Mouse (Mus musculus): ENCODE measurements at regions not wholly inside any gene's neighbourhood (a gene's known extent, or its start where the extent isn't known, plus 50 kb on each side); places are given as distances from the start of the nearest gene placed in this dataset.

GRCm38 (mm10) chr14:68361481-68361880 lies 932.6 kb downstream of the Synb start:
- no peak for ATAC-seq

GRCm38 (mm10) chr14:68356396-68356795 lies 937.7 kb downstream of the Synb start:
- WGBS: 69% methylated on average over 7 of the region's 7 CpGs
- H3K27ac ChIP-seq (ENCODE audit: low read length): no peak overlapping the region

More at GRCm38 (mm10) chr14:68361481-68361880, 932.6 kb downstream of the Synb start:
- H3K9ac ChIP-seq (ENCODE audit: low read depth, low read length): no peak overlapping the region
- H3K27me3 ChIP-seq (replicated peaks; ENCODE audit: control insufficient read depth, insufficient read depth, low read length): no peaks in the 10 kb centered on the region
- H3K4me2 ChIP-seq (ENCODE audit: low read depth, low read length): no peak overlapping the region
- WGBS: 60% methylated on average over 6 of the region's 6 CpGs
- no peaks in the 10 kb centered on the region for H3K4me1 ChIP-seq (ENCODE audit: control insufficient read depth, insufficient read depth, low read length)
- no peaks in the 10 kb centered on the region for H3K9me3 ChIP-seq (ENCODE audit: control insufficient read depth, low read length)
- no peak overlapping the region for H3K27ac ChIP-seq (ENCODE audit: low read length)
- H3K4me3 ChIP-seq (ENCODE audit: low read length): no peak overlapping the region
- no peaks in the 10 kb centered on the region for H3K36me3 ChIP-seq (ENCODE audit: control insufficient read depth, insufficient read depth, low read length)

GRCm38 (mm10) chr14:68355462-68355905 lies 938.6 kb downstream of the Synb start:
- Histone ChIP-seq H3K4me3 (ENCODE audit: low read length) (no peak overlapping the region), H3K4me1 (ENCODE audit: control insufficient read depth, insufficient read depth, low read length) (no peaks in the 10 kb centered on the region), H3K36me3 (ENCODE audit: control insufficient read depth, insufficient read depth, low read length) (no peaks in the 10 kb centered on the region), H3K9me3 (ENCODE audit: control insufficient read depth, low read length) (no peaks in the 10 kb centered on the region), H3K27ac (ENCODE audit: low read length) (no peak overlapping the region), H3K4me2 (ENCODE audit: low read depth, low read length) (no peak overlapping the region), H3K9ac (ENCODE audit: low read depth, low read length) (no peak overlapping the region), H3K27me3 (replicated peaks; ENCODE audit: control insufficient read depth, insufficient read depth, low read length) (no peaks in the 10 kb centered on the region)
- 75% methylated on average over 8 of the region's 8 CpGs for WGBS
- no peak for ATAC-seq

More at GRCm38 (mm10) chr14:68356396-68356795, 937.7 kb downstream of the Synb start:
- no peak overlapping the region for H3K4me2 ChIP-seq (ENCODE audit: low read depth, low read length)
- no peak overlapping the region for H3K9ac ChIP-seq (ENCODE audit: low read depth, low read length)
- H3K9me3 ChIP-seq (ENCODE audit: control insufficient read depth, low read length): no peaks in the 10 kb centered on the region
- H3K36me3 ChIP-seq (ENCODE audit: control insufficient read depth, insufficient read depth, low read length): no peaks in the 10 kb centered on the region
- no peak for ATAC-seq
- H3K4me3 ChIP-seq (ENCODE audit: low read length): no peak overlapping the region
- no peaks in the 10 kb centered on the region for H3K4me1 ChIP-seq (ENCODE audit: control insufficient read depth, insufficient read depth, low read length)
- H3K27me3 ChIP-seq (replicated peaks; ENCODE audit: control insufficient read depth, insufficient read depth, low read length): no peaks in the 10 kb centered on the region

- Histone ChIP-seq H3K4me2 (ENCODE audit: low read depth, low read length) (no peak overlapping the region), H3K9ac (ENCODE audit: low read depth, low read length) (no peak overlapping the region), H3K4me1 (ENCODE audit: control insufficient read depth, insufficient read depth, low read length) (no peaks in the 10 kb centered on the region), H3K27ac (ENCODE audit: low read length) (no peak overlapping the region), H3K36me3 (ENCODE audit: control insufficient read depth, insufficient read depth, low read length) (no peaks in the 10 kb centered on the region), H3K27me3 (replicated peaks; ENCODE audit: control insufficient read depth, insufficient read depth, low read length) (no peaks in the 10 kb centered on the region), H3K9me3 (ENCODE audit: control insufficient read depth, low read length) (no peaks in the 10 kb centered on the region), H3K4me3 (ENCODE audit: low read length) (no peak overlapping the region)
- no peak for ATAC-seq
- WGBS: 68% methylated on average over 4 of the region's 4 CpGs
Measured at GRCm38 (mm10) chr14:68345527-68345926, 948.6 kb downstream of the Synb start.

- no peak for ATAC-seq
- no peak overlapping the region for H3K4me2 ChIP-seq (ENCODE audit: low read depth, low read length)
- WGBS: 61% methylated on average over 3 of the region's 3 CpGs
- H3K36me3 ChIP-seq (ENCODE audit: control insufficient read depth, insufficient read depth, low read length): no peaks in the 10 kb centered on the region
- no peak overlapping the region for H3K4me3 ChIP-seq (ENCODE audit: low read length)
- H3K27me3 ChIP-seq (replicated peaks; ENCODE audit: control insufficient read depth, insufficient read depth, low read length): no peaks in the 10 kb centered on the region
- no peaks in the 10 kb centered on the region for H3K9me3 ChIP-seq (ENCODE audit: control insufficient read depth, low read length)
- H3K9ac ChIP-seq (ENCODE audit: low read depth, low read length): no peak overlapping the region
- no peaks in the 10 kb centered on the region for H3K4me1 ChIP-seq (ENCODE audit: control insufficient read depth, insufficient read depth, low read length)
- no peak overlapping the region for H3K27ac ChIP-seq (ENCODE audit: low read length)
Measured at GRCm38 (mm10) chr14:68344715-68345114, 949.4 kb downstream of the Synb start.

GRCm38 (mm10) chr14:68338440-68338839 lies 955.7 kb downstream of the Synb start:
- H3K36me3 ChIP-seq (ENCODE audit: control insufficient read depth, insufficient read depth, low read length): no peaks in the 10 kb centered on the region
- H3K4me1 ChIP-seq (ENCODE audit: control insufficient read depth, insufficient read depth, low read length): no peaks in the 10 kb centered on the region
- no peak overlapping the region for H3K27ac ChIP-seq (ENCODE audit: low read length)
- 43% methylated on average over 5 of the region's 5 CpGs for WGBS
- H3K27me3 ChIP-seq (replicated peaks; ENCODE audit: control insufficient read depth, insufficient read depth, low read length): no peaks in the 10 kb centered on the region
- no peak overlapping the region for H3K4me2 ChIP-seq (ENCODE audit: low read depth, low read length)
- no peak overlapping the region for H3K9ac ChIP-seq (ENCODE audit: low read depth, low read length)
- ATAC-seq: peak; percentile 71
- no peaks in the 10 kb centered on the region for H3K9me3 ChIP-seq (ENCODE audit: control insufficient read depth, low read length)
- no peak overlapping the region for H3K4me3 ChIP-seq (ENCODE audit: low read length)

DNA sequence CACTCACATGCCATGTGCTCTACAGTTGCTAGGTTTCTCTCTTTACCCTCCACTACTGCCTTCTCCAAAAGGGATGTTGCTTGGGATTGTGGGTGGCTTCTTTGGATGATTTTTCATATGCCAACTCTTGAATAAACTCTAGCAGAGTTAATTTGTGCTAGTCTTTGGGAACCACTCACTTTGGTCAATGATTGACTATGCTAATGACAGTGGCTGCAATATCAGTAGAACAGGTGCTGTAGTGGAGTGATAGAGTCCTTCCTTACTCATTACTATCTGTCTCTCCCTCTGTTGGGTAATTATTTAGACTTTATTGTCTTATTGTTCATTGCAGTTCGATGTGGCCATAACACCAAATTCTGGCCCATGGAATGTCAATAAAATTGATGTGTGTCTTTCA lies 969.0 kb downstream of the Synb start:
- H3K4me3 ChIP-seq (ENCODE audit: low read length): no peak overlapping the region
- H3K4me1 ChIP-seq (ENCODE audit: control insufficient read depth, insufficient read depth, low read length): peaks cover 3% of the 10 kb centered on the region; the same call in 1 of the 2 replicates
- peak; percentile 64; the same call in 1 of the 2 replicates for ATAC-seq
- no peak overlapping the region for H3K9ac ChIP-seq (ENCODE audit: low read depth, low read length)
- WGBS: 57% methylated on average over 1 of the region's 1 CpGs
- no peaks in the 10 kb centered on the region for H3K9me3 ChIP-seq (ENCODE audit: control insufficient read depth, low read length)
- H3K27me3 ChIP-seq (replicated peaks; ENCODE audit: control insufficient read depth, insufficient read depth, low read length): no peaks in the 10 kb centered on the region
- no peaks in the 10 kb centered on the region for H3K36me3 ChIP-seq (ENCODE audit: control insufficient read depth, insufficient read depth, low read length)
- H3K27ac ChIP-seq (ENCODE audit: low read length): no peak overlapping the region
- no peak overlapping the region for H3K4me2 ChIP-seq (ENCODE audit: low read depth, low read length)

- peaks cover 3% of the 10 kb centered on the region; the same call in 1 of the 2 replicates for H3K4me1 ChIP-seq (ENCODE audit: control insufficient read depth, insufficient read depth, low read length)
- no peak overlapping the region for H3K4me2 ChIP-seq (ENCODE audit: low read depth, low read length)
- H3K4me3 ChIP-seq (ENCODE audit: low read length): no peak overlapping the region
- H3K9me3 ChIP-seq (ENCODE audit: control insufficient read depth, low read length): no peaks in the 10 kb centered on the region
- no peaks in the 10 kb centered on the region for H3K36me3 ChIP-seq (ENCODE audit: control insufficient read depth, insufficient read depth, low read length)
- H3K27ac ChIP-seq (ENCODE audit: low read length): no peak overlapping the region
- ATAC-seq: peak; percentile 77
- no peaks in the 10 kb centered on the region for H3K27me3 ChIP-seq (replicated peaks; ENCODE audit: control insufficient read depth, insufficient read depth, low read length)
- WGBS: 52% methylated on average over 6 of the region's 6 CpGs
- no peak overlapping the region for H3K9ac ChIP-seq (ENCODE audit: low read depth, low read length)
Measured at GRCm38 (mm10) chr14:68323008-68323407, 971.1 kb downstream of the Synb start.

DNA sequence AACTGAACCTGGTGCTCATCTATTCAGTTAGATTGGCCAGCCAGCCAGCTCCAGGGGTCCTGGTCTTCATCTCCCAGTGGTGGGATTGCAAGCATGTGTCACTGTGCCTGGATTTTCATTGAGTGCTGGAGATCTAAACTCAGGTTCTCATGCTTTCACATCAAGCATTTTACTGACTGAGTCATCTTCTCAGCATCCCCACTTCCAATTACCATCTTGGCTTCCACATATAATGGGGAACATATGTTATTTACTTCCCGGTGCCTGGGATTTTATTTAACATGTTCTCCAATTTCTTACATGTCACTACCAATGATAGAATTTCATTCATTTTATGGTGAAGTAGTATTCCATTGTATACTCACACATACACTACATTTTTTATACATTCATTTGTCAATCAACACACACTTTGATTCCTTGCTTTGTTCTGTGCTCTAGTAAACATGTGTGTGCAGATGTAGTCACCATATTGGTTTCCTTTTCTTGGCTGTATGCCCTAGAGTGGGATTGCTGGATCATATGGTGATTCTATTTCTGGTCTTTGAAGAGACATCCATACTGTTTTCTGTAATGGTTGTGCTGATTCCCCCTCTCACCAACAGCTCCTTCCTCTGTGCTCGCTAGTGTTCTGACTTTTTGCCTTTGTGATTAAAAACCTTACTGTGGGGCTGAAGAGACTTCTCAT lies 986.0 kb downstream of the Synb start:
- Histone ChIP-seq H3K4me2 (ENCODE audit: low read depth, low read length) (no peak overlapping the region), H3K9me3 (ENCODE audit: control insufficient read depth, low read length) (no peaks in the 10 kb centered on the region), H3K27ac (ENCODE audit: low read length) (no peak overlapping the region), H3K36me3 (ENCODE audit: control insufficient read depth, insufficient read depth, low read length) (no peaks in the 10 kb centered on the region), H3K4me1 (ENCODE audit: control insufficient read depth, insufficient read depth, low read length) (no peaks in the 10 kb centered on the region), H3K27me3 (replicated peaks; ENCODE audit: control insufficient read depth, insufficient read depth, low read length) (no peaks in the 10 kb centered on the region), H3K9ac (ENCODE audit: low read depth, low read length) (no peak overlapping the region), H3K4me3 (ENCODE audit: low read length) (no peak overlapping the region)
- no peak for ATAC-seq
- 86% methylated on average over 2 of the region's 2 CpGs for WGBS

DNA sequence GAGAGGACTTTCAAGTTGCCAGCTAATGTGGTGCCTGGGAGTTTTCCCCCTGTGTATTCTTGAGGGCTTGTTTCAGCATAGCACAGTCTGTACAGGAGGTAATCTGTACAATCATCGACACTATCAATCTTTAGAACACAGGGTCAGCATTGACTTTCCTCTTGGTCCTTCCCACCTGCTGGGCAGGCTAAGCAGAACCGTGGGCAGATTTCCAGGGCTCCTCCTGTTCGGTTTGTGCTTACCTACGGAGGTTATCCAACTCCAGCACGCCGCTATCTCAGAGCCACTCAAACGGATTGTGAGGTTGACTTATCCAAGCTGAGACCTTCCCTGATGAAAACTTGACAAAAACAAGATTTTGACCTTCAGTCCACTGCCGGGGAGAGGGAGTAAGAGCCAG lies 988.9 kb downstream of the Synb start:
- no peak overlapping the region for H3K27ac ChIP-seq (ENCODE audit: low read length)
- no peaks in the 10 kb centered on the region for H3K4me1 ChIP-seq (ENCODE audit: control insufficient read depth, insufficient read depth, low read length)
- no peaks in the 10 kb centered on the region for H3K36me3 ChIP-seq (ENCODE audit: control insufficient read depth, insufficient read depth, low read length)
- no peak for ATAC-seq
- no peaks in the 10 kb centered on the region for H3K9me3 ChIP-seq (ENCODE audit: control insufficient read depth, low read length)
- H3K9ac ChIP-seq (ENCODE audit: low read depth, low read length): no peak overlapping the region
- WGBS: 81% methylated on average over 8 of the region's 8 CpGs
- H3K4me2 ChIP-seq (ENCODE audit: low read depth, low read length): no peak overlapping the region
- H3K27me3 ChIP-seq (replicated peaks; ENCODE audit: control insufficient read depth, insufficient read depth, low read length): no peaks in the 10 kb centered on the region
- H3K4me3 ChIP-seq (ENCODE audit: low read length): no peak overlapping the region

All from intestine, embryonic 16.5 days (tissue).